Mouse (Mus musculus) heart, postnatal 4 days (tissue): ENCODE data around the gene Arglu1. TPM values are rescaled to one million over a fixed set of nuclear protein-coding genes. Genes with fewer than 3 reads are reported as not detected.

Experiments
- DNase-seq: peaks from one replicate; pipeline ENCODE4 v3.0.0; 2021
- total RNA-seq, 2 experiments: library from RNA; stranded (reverse); gene quantifications; 2 replicates each; pipeline ENCODE4 v1.2.3; 2021

The Arglu1 gene
- 10 to 100 TPM; 52.9 to 59.7 TPM for total RNA-seq

DNA sequence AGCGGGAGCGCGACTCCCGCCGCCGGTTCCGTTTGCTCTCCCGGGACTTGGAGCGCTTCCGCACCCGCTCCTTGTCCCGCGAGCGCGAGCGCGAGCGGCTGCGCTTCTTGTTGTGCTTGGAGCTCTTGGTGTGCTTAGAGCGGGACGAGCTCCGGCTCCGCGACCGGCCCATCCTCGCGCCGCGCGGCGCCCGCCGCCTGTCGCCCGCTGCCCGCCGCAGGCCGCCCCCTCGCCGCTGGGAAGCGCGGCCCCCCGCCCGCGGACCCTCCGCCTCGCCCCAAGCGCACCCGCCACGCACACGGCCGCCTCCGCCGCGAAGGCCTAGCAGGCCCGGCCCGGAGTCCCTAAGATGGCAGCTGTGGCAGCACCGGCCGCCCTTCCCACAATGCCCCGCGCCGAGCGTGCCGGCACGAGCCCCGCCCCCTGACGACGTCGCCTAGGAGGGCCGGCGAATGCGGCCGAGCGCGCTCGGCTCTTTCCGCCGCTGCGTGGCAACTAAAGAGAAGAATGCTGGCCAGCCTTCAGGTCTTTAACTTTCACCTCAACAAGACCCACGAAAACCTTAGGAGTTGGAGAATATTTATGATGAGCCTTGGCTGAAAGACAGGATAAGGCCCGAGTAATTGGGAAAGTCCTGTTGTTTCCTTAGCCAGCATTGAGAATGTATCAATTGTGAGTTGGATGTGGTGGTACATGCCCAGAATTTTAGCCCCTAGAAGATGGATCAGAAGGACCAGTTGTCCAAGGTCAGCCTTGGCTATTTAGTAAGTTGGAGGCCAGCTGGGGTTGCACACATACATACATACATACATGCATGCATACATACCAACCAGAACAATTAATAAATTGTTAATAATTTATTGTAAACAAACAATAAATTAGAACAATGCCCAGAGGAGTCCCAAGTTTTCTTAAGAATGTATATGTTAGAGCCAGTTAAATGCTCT, at the start of gene Arglu1:
Gene Arglu1, minus strand, starts transcription at position 376 of the 947 bp plus-strand sequence.
- DNase-seq: peak; percentile 98

DNA sequence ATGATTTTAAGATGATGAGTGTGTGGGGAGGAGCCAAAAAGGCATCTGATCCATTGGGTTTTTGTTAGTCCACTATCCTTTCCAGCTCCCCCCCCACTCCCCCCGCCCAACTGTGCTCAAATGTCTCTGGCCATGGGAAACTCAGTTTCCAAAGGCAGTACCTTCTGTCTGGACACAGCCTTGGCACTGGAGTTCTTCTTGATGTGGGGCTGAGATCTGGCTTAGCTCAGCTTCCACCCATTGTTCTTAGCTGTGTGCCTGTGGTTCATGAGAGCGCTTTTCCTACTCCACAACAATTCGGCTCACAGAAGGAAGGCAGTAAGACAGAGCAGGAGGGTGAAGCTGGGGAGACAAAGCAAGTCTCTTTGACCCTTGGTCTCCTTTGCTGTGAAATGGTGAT, 47.0 kb upstream of the Arglu1 start:
- peak; percentile 21 for DNase-seq

DNA sequence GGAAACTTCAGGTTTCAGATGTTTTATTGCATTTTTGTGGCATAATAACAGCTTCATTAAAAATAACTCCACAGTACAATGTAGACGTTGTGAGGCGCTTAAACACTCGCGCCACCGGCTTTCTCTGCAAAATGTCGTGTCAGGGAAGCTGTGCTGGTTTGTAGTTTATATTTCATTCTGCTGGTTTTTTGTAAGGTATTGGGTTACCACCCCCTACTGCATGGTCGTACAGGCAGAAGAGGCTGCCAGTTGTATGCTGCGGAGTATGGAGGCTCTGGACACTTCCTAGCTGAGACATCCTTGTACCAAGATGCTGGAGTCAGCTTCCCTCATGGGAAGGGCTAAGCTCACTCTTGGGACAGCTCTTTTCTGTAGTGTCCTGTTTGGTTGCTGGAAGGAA, 46.5 kb upstream of the Arglu1 start:
- no peak for DNase-seq

DNA sequence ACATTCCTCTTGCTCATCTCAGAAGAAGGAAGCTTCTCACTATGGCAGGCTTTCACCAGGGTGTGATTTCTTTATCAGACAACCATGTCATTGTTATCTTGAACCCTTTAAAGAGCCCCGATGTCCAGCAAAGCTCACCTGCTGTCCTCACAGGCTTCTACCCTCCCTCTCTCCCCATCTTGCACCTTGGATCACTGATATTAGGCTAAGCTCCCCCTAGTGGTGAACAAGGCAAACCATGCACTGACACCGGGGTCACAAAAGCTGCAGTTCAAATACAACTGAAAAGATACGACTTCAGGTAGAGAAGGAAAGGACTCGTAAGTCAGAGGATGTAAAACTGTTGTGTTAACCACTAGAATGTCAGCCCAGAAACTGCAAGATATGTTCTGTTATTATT, 43.5 kb upstream of the Arglu1 start:
- peak; percentile 22 for DNase-seq

DNA sequence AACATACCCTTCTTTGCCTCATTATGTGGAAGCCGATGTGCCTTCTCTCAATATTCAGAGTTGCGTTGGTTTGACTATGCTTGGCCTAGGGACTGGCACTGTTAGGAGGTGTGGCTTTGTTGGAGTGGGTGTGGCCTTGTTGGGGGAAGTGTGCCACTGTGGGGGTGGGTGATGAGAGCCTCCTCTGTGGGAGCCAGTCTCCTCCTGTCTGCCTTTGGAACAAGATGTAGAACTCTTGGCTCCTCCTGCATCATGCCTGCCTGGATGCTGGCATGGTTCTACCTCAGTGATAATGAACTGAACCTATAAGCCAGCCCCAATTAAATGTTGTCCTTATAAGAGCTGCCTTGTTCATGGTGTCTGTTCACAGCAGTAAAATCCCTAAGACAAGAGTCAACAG, 38.3 kb upstream of the Arglu1 start:
- DNase-seq: no peak

DNA sequence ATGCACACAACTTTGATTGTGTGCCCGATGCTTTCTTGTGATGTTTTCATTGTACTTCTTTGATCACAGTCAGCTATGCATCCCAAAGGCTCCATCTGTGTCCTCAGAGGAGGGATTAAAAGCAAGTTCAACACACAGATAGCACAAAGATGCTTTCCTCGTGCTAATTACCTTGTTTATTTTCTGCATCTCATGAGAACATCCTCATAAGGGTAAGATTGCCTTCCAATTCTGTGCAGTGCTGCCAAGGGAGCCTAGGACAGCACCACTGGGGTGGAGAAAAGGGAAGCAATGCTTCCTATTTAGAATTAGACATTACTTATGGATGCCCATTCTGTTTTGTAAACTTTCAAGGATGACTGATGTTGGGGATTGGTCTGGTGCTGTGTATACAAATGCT, 36.2 kb upstream of the Arglu1 start:
- no peak for DNase-seq

DNA sequence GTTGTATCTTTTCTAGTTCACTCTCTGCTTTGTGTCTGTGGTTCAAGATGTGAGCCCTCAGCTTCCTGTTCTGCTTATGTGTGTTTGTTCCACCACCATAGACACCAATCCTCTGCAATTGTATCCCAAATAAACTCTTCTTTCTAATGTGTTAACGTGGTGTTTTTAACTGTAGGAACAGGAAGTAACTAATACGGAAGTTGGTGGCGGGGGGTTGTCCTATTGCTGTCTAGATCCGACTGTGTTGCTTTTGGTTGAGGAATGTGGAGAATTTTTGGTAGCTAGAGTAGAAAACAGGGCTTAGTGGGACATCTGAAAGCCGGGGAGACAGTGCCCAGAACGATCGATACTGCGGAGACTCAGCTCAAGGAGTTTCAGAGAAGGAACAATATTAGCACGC, 14.5 kb upstream of the Arglu1 start:
- no peak for DNase-seq

DNA sequence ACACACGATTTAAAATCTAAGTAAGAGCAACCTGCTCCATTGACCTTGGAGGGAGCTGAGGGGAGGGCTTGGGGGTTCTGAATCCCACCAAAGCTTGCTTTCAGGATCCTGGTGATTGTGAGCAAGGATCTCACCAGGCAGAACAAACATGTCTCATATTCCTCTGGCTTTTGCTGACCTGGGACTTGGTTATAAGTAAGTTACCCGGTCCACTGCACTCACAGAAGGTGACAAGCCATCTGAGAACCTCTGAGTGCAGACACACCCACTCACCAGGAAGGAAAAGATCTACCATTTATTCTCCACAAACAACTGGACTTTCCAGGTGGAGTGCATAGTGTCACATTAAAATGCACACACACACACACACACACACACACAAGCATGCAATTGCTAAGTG, 13.3 kb upstream of the Arglu1 start:
- DNase-seq: no peak

DNA sequence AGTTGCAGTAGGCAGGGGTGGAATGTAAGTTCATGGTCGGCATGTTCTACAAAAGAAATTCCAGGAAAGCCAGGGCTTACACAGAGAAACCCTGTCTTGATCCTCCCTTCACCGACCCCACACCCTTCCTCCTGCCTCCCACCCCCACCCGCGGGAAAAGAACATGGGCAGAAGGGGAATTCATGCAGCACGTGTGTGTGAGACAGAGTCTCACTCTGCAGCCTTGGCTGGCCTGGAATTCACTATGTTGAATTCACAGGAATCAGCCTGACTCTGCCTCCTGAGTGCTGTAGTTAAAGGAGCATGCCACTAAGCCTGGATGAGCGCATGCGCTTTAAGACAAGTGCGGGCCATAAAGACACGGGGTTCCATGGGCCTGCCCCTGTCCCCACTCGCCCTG, 10.5 kb upstream of the Arglu1 start:
- no peak for DNase-seq

DNA sequence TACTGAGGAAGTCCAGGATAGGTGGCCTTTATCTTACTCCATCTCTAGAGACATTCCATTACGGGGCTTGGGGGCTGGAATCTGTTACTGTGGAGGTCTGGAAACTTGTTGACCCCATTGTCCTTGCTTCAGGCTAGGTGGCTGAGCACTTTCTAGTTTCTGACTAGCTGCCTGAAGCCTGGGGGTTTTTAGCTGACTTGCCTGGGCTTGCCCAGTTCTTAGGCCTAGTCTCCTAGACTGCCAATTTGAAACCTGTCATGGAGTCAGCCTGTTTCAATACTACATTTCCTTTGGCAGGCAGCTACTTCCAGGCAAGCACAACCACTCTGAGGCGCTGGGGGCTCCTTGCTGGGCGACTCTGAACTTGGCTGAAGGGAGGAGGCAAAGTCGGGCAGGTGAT, 9.9 kb upstream of the Arglu1 start:
- DNase-seq: no peak

DNA sequence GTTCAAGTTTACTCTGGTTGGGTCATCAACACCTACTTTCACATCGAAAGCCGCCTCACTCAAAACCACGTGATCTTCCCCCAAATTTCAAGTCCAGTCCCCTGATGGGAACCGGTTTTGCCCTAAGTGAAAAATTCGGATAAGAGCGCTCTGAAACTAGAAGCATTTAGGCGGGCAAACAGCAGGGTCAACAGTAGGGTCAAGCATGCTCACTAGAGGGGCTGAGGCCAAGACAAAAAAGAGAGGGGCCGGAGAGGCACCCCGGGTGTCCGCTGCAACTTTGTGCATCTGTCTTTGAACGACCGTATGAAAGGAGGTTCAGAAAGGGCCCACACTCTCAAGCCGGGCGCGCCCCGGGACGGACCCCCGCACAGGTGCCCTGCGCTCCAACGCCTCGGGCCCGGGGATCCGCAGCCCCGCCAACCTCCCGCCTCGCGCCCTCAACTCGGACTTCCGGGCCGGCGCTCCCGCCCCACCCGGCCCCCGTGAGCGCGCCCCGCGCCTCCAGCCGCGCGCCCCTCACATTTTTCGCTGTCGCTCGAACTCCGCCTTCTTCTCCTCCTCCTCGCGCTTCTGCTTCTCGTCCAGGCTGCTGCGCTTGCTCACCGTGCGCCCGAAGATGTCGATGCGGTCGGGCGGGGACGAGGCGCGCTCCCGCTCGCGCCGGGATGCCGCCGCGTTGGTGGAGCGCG, 721 bp downstream of the Arglu1 start:
- DNase-seq: peak; percentile 75

DNA sequence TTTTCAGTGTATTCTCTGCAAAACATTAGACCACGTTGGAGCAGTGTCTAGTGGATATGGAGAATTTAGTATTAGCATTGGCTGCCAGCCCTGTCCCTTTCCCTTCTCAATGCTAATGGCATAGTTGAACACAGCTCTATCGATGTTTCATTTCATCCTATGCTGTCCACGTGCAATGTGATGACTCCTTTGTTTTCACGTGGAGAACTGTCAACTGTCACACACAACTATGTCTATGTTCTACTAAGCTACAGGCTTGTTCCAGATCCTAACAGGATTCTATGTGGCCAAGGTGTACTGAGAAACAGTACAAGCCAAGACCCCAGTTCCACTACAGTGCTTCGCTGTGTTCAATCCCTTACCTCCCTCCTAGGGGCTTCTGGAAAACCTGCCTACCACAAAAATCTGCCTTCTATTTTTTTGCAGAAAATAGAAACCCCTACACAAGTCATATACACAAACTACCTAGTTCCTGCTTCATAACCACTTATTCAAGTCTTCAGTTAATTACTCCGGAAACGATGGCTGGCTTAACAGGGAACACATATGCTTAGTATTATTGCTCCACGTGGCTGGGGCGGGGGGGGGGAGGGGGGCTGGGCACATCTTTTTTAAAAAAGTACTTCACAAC, 1.4 kb downstream of the Arglu1 start:
- DNase-seq: no peak

DNA sequence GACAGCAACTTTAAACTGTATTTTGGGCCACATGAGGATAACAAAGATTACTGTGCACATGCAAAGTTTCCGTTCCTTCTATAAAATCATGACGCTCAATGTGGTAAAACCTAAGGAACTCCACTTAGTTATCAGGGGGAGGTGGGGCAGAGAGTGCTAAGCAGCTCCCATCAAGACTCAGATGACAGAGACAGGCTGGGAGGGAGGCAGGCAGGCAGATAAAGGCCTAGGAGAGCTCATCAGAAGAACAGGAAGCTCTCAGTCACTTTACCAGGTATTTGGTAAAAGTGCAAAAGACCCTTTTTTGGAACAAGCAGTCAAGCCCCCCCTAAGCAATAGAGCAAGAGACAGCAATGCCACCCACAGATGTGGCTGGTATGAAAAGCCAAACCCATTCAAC, 4.8 kb downstream of the Arglu1 start:
- no peak for DNase-seq

DNA sequence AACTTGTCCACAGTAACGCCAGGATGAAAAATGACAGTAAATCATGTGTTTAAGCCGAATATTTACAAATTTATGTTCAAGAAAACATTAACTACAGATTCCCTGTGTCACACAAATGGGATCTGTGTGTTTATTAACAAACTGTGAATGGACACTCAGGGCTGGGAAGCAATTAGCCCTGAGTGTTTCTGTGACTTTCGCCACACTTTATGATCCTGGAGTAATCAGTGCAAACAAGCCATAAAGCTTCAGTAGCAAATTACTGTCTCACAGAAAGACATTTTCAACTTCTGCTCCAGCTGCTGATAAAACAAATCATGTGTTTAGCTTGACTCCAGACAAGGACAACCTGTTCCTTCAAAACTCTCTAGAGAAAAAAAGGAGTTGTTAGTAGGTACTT, 7.6 kb downstream of the Arglu1 start:
- no peak for DNase-seq

DNA sequence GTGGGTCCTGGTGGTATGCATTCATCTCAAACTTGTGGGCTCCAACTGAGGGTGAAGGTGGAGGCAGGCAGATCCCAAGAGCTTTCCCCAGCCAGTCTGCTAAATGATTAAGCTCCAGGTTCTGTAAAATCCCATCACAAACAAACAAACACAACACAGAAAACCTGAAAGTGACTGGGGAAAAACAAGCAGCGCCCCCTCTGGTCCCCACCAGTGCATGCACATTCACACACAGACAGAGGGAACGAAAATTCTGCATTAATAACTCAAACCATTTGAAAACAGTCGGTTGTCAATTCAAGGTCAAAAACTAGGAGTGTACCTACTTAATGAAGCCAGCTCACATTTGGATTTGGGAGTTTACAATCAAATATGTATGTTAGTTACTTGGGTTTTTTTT, 12.1 kb downstream of the Arglu1 start:
- DNase-seq: no peak

DNA sequence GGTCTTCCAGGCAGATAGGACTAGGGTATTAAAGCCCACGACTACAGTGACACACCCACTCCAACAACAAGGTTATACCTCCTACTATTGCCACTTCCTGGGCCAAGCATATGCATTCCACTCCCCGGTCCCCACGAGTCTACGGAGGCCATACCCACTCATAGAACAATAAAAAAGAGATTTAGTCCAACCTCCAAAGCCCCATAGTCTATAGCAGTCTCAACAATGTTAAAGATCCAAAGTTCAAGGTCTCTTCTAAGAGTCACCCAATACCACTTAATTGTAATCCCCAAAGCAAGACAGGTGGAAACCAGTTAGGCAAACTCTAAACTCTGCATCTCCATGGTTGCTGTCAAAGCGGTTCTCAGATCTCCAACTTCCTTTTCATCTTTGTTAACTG, 15.5 kb downstream of the Arglu1 start:
- DNase-seq: no peak

DNA sequence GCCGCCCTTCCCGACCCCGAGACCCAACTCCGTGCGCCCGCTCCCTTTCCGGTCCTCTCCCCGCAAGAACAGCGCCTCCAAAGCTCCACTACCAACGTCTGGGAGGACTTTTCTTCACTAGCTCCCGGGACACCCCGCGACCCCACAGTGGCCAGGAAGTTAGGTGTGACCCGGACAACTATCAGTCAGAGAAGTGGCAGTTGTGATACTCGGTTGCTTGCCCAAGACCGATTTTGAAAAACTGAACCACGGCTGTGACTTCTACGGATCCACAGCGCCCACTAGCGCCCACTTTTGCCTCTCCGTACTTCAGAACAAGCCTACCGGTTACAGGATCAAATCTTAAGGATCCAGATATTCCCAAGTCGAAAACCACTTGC, 28.6 kb downstream of the Arglu1 start:
- DNase-seq: peak; percentile 93

DNA sequence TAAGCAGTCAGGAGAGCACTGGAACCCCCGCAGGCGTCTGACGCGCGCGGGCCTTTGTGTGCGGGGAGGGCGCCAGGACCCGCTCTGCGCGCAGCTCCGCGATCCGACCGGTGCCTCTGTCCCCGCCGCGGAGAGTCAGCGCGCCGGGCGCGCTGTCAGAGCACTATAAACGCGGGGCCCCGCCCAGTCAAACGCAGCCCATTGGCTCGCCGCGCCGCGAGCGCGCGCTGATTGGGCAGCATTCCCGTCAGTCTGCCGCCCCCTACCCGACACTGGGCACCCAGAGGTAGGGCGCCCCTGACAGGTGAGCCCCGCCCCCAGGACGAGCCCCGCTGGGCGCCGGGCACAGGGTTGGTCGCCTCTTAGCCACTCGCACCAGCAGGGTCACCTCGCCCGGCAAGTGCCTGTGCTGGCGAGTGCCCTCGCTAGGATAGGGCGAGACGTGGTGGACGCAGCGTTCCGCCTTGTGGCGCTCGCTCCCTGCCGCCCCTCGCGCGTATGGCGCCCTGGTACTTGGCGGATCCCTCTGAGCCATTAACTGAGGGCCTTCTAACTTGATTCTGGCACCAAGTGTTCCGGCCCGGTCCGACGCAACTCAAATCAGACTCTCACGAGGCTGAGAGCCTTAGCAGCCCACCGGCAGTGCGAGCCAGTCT, 29.1 kb downstream of the Arglu1 start, which contains the start of gene Efnb2:
Gene Efnb2, minus strand, starts transcription at position 140 of the 656 bp plus-strand sequence.
- peak; percentile 98 for DNase-seq

DNA sequence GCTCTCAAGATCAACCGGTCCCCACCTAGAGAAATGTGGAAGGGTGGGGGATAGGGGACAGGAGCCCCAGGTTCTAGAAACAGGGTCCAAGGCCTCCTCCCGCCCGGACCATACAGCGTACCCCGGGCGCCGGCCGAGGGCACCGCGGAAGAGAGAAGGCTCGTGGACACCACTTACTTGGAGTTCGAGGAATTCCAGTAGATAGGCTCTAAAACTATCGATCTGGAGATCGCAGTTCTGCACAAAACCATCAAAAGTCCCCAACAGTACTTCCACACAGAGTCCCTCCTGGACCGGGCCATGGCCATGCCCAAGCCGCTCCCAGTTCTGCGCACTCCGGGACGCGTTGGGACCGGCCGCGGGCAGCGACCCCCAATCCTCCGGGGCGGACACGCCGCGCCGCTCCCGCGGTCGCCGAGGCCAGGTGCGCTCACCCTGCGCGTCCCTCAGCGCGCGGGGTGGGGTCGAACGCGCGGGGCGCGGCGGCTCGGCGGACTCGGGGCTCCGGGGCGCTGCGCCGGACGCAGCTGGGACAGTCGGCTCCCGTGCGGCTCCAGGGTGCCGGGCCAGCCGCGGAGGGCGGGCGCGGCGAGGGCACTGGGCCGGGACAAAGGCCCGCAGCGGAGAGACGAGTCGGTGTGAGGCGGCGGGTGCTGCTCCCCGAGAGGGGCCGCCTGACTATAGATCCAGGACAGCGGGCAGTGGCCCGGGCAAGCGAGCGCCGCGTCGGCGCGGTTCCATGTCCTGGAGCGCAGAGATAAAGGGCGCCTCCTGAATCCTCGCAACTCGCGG, 29.8 kb downstream of the Arglu1 start:
- DNase-seq: no peak

DNA sequence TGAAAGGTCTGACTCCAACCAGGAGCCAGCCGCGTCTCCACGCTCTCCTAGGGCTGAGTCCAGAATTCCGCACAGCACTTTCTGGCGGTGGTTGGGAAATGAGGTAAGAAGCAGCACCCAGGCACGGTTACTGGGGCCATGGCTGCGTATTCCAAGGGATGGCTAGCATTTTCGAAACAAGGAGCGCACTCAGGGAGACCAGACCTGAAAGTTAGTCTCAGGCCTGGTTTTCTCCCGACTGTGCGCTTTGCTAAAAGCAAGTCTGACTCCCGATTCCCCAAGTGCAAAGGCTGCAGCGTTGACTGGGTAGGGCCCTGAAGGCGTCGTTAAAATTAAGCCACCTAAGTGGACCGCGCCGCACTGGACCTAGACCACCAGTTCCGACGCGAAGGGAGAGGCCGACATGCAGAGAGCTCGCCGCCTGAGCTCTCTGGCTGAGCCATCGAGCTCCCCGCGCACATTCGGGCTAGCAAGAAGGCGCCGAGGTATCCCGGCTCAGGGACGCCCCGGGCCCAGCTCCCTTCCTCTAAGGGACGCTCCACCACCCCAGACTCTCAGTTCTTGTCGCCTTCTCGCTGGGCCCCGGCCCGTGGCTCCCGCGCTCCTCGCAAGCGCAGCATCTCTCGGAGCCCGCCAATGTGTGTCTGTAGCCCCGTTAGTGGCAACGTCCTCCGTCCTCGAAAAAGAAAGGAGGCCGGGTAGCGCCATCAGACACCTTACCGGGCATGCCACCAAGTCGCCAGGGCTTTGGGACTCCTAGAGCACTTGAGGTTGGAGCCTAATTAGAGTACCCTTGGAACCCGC, 30.6 kb downstream of the Arglu1 start:
- DNase-seq: peak; percentile 39
